In genomic region chr10:74937003-74937790, GRCm38 (mm10) we compare ENCODE assay signal across 8 mouse cellular contexts. TPM values are rescaled to one million over a fixed set of nuclear protein-coding genes. Genes with fewer than 3 reads are reported as not detected.
A peak's percentile ranks its signal among the peaks of the same experiment; 100 is the strongest.
DNase-seq lines count a peak whose midpoint lies in the region; ATAC-seq and TF ChIP-seq lines count a peak whose summit lies in the region.

No protein-coding gene starts in this region.

- H3K4me1 ChIP-seq in hindbrain, embryonic 12.5 days = no peaks in the 10 kb centered on the region
- H3K4me1 ChIP-seq in lung, adult 2 months (ENCODE audit: control insufficient read depth, insufficient read depth, low read length) = no peaks in the 10 kb centered on the region

- no peaks in the 10 kb centered on the region for H3K27me3 ChIP-seq in hindbrain, embryonic 12.5 days

- H3K36me3 ChIP-seq in hindbrain, embryonic 12.5 days = no peaks in the 10 kb centered on the region

- 80% methylated on average over 10 of the region's 10 CpGs for WGBS in hindbrain, embryonic 12.5 days
- WGBS in lung, adult 2 months = 78% methylated on average over 10 of the region's 10 CpGs

- H3K4me3 ChIP-seq in hindbrain, embryonic 12.5 days = no peak overlapping the region
- H3K4me3 ChIP-seq in lung, adult 2 months (replicated peaks; ENCODE audit: extremely low read depth, low read depth, low read length) = no peak overlapping the region

- TF ChIP-seq POLR2A in lung, adult 2 months (IDR thresholded peaks at IDR 0.05; ENCODE audit: borderline replicate concordance, extremely low read depth, low read depth, low read length) = no peak

- no peaks in the 10 kb centered on the region for H3K9me3 ChIP-seq in hindbrain, embryonic 12.5 days (replicated peaks)

- DNase-seq in cerebellum, adult 11-12 months = peak; percentile 21
- no peak for DNase-seq in cerebellum, adult 9-11 months
- DNase-seq in thymus, postnatal 0 days (ENCODE audit: low spot score) = peak; percentile 32
- DNase-seq in thymus, postnatal 4 days = no peak
- no peak for DNase-seq in lung, adult 2 months
- DNase-seq in retina, embryonic 14.5 days (ENCODE audit: low spot score) = peak; percentile 44
- no peak for DNase-seq in right cerebral cortex, postnatal 4 days

- no peak overlapping the region for H3K4me2 ChIP-seq in hindbrain, embryonic 12.5 days (replicated peaks)

- ATAC-seq in hindbrain, embryonic 12.5 days (ENCODE audit: low FRiP score) = peak; percentile 55; the same call in 1 of the 2 replicates

- no peak overlapping the region for H3K9ac ChIP-seq in hindbrain, embryonic 12.5 days

- peak; percentile 85 for TF ChIP-seq CTCF in lung, adult 2 months (IDR thresholded peaks at IDR 0.05; ENCODE audit: insufficient read depth, low read length)

- no peak overlapping the region for H3K27ac ChIP-seq in hindbrain, embryonic 12.5 days

RNA-seq across cellular contexts. Expression of gene Gnaz, which starts 29.8 kb away (rescaled TPM):
- polyA plus RNA-seq in thymus, postnatal 0 days (2015; fragmentation: Nextera tagmentation; extraction: Ambion mirVana) = 0.06 and 0.30 TPM in 2 replicates
- polyA plus RNA-seq in hindbrain, embryonic 12.5 days (2016; fragmentation: Nextera tagmentation; extraction: Ambion mirVana) = 26.5 and 27.9 TPM in 2 replicates
- 3.0 and 4.6 TPM in 2 replicates for polyA plus RNA-seq in lung, adult 2 months (2012; rRNA removed)

Comparison
In these comparisons a context has a peak if more than half of its experiments do, and no peak if none do; other contexts are left out.
1. DNase-seq: peak in cerebellum, adult 11-12 months (single experiment), thymus, postnatal 0 days (single experiment) and retina, embryonic 14.5 days (single experiment); none in cerebellum, adult 9-11 months (single experiment), thymus, postnatal 4 days (single experiment), lung, adult 2 months (single experiment) and right cerebral cortex, postnatal 4 days (single experiment).